Mouse (Mus musculus): Measurements from ENCODE around the gene Shb. TPM values are rescaled to one million over a fixed set of nuclear protein-coding genes. Genes with fewer than 3 reads are reported as not detected.

The Shb gene
- polyA plus RNA-seq, 1 experiment = 71.5 TPM

DNA sequence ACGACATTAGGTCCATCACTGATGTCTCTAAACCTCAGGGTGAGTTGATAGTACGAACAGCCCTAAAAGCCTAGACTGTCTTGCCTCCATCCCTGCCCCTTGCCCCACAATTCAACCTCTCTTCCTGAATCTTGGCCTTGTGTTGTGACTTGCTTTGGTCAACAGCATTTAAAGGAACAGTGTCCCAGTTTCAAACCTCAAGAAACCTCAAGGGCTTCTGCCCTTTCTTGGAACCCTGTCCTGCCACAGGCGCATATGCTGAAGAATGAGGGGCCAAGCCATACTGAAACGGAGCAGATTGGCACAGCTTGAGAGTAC is 9.7 kb downstream of the Shb start:
- Histone ChIP-seq H3K27ac (ENCODE audit: insufficient read depth, low read depth, low read length) (no peak overlapping the region), H3K4me3 (ENCODE audit: low read depth, low read length) (no peak overlapping the region), H3K27me3 (ENCODE audit: control insufficient read depth, insufficient read depth, low read length) (no peaks in the 10 kb centered on the region), H3K4me1 (ENCODE audit: control insufficient read depth, insufficient read depth, insufficient read length, low read length) (peaks cover 38% of the 10 kb centered on the region), H3K36me3 (ENCODE audit: control insufficient read depth, insufficient read depth, low read length) (0 out of 2 replicates have a peak, but pooled peaks cover 4% of the 10 kb centered on the region)
- WGBS = 84% methylated on average over 4 of the region's 4 CpGs
- no peak for TF ChIP-seq CTCF (IDR thresholded peaks at IDR 0.05; ENCODE audit: extremely low read depth, insufficient read length, insufficient replicate concordance, low read depth, low read length)
- no peak for TF ChIP-seq POLR2A (IDR thresholded peaks at IDR 0.05; ENCODE audit: low read depth, low read length)

DNA sequence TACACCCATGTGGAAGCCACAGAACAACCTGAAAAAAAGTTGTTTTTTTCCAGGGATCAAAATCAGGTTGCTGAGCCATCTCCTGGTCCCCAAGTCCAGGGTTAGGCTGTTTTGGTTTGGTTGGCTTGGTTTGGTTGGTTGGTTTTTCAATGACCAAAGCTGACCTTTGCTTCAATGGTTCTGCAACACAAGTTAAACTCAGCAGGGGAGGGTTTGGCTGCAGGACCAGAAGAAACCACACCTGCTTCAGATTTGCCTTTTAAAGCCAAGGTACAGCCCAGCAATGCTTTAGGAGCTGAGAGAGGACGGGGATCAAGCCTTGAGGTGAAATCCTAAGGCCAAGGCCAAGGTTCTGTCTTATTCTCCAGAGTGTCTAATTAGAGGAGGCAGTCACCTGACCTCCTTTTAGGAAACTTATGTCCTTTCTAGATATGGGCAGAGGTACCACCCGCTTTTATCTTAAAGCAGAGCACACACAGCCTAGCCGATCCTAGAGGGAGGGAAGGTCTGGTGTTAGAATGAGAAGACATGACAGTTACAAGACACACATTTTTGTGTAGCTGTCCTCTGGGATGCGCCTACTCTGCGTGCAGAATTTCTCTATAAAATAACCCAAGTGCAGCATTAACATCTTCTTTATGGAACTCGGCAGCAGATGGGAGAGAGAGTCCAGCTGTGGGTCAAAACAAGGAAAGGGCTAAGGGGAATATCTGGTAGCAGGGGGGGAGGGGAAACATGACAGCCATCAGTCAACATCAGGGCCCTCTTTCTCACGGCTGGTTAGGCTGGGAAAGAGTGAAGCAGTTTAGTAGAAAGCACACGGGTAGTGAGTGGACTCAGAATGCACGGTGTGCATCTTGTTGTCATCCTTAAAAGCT is 10.3 kb downstream of the Shb start:
- Histone ChIP-seq H3K36me3 (ENCODE audit: control insufficient read depth, insufficient read depth, low read length) (0 out of 2 replicates have a peak, but pooled peaks cover 4% of the 10 kb centered on the region), H3K4me1 (ENCODE audit: control insufficient read depth, insufficient read depth, insufficient read length, low read length) (peaks cover 40% of the 10 kb centered on the region), H3K4me3 (ENCODE audit: low read depth, low read length) (no peak overlapping the region), H3K27me3 (ENCODE audit: control insufficient read depth, insufficient read depth, low read length) (no peaks in the 10 kb centered on the region), H3K27ac (ENCODE audit: insufficient read depth, low read depth, low read length) (0 out of 2 replicates have a peak overlapping the region, but pooled peaks have one; percentile 20)
- WGBS = 65% methylated on average over 9 of the region's 9 CpGs
- TF ChIP-seq POLR2A (IDR thresholded peaks at IDR 0.05; ENCODE audit: low read depth, low read length) (no peak), CTCF (IDR thresholded peaks at IDR 0.05; ENCODE audit: extremely low read depth, insufficient read length, insufficient replicate concordance, low read depth, low read length) (no peak)

DNA sequence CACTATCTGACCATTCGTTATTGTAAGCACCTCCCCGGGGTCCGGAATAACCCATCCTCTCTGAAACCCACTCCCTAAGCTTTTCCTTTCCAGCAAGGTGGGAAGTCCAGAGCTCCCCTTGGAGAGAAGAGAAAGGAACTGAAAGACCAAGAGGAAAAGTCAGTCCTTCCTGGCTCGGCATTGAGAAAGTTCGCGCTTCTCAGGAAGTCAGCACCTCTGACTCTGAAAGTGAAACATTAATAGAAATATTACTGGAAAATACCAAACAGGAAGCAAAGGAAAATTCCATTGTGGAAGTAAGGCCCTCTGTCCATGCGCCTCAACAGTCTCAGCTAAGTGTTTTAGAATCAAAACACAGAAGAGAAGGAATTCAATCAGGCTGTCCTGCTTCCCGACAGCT is 11.9 kb downstream of the Shb start:
- 25% methylated on average over 8 of the region's 8 CpGs for whole genome bisulfite sequencing
- H3K4me3 ChIP-seq (ENCODE audit: low read depth, low read length) = no peak overlapping the region

DNA sequence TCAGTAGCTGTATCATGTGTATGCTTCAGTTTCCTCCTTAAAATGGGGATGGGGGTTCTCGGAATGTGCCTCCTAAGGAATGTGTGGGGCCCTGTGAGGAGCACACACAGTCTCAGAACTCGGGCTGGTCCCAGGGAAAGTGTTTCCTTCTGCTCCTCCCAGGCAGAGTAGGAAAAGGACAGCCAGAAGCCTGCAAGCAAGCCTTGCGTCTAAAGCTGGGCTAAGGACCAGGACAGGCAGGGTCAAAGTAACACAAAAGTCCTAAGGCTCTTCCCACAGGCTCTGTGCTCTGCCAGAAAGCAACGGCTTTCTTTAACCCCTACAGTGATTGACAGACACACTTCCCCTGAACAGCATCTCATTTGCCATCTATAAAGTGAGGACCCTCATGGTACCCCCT is 14.9 kb downstream of the Shb start:
- H3K4me3 ChIP-seq (ENCODE audit: low read depth, low read length) = no peak overlapping the region
- H3K27me3 ChIP-seq (ENCODE audit: control insufficient read depth, insufficient read depth, low read length) = no peaks in the 10 kb centered on the region
- peaks cover 45% of the 10 kb centered on the region for H3K4me1 ChIP-seq (ENCODE audit: control insufficient read depth, insufficient read depth, insufficient read length, low read length)
- no peak for TF ChIP-seq CTCF (IDR thresholded peaks at IDR 0.05; ENCODE audit: extremely low read depth, insufficient read length, insufficient replicate concordance, low read depth, low read length)
- WGBS = 32% methylated on average over 4 of the region's 4 CpGs
- H3K36me3 ChIP-seq (ENCODE audit: control insufficient read depth, insufficient read depth, low read length) = no peaks in the 10 kb centered on the region
- no peak overlapping the region for H3K27ac ChIP-seq (ENCODE audit: insufficient read depth, low read depth, low read length)

More for the DNA sequence above, 11.9 kb downstream of the Shb start:
- H3K36me3 ChIP-seq (ENCODE audit: control insufficient read depth, insufficient read depth, low read length) = 0 out of 2 replicates have a peak, but pooled peaks cover 4% of the 10 kb centered on the region
- H3K27ac ChIP-seq (ENCODE audit: insufficient read depth, low read depth, low read length) = peak overlapping the region; percentile 59
- TF ChIP-seq CTCF (IDR thresholded peaks at IDR 0.05; ENCODE audit: extremely low read depth, insufficient read length, insufficient replicate concordance, low read depth, low read length) (no peak), POLR2A (IDR thresholded peaks at IDR 0.05; ENCODE audit: low read depth, low read length) (no peak)
- no peaks in the 10 kb centered on the region for H3K27me3 ChIP-seq (ENCODE audit: control insufficient read depth, insufficient read depth, low read length)
- peaks cover 36% of the 10 kb centered on the region for H3K4me1 ChIP-seq (ENCODE audit: control insufficient read depth, insufficient read depth, insufficient read length, low read length)

DNA sequence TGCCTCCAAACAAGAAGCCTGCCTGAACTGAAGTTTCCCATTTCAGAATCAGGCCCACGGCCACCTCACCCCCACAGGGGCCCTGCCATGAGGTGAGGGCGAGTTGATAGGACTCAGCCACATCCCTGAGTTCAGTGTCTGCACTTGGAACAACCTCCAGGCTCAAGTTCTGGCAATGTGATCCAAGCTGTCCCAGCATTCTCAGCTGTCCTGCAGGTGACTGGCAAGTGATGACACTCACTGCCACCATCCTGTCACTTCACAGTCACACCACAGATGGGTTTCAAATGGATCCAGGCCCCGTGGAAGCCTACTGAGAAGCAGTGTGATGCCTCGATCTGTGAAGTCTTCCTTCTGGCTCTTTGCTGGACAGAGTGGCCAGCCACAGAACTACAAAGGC is 16.4 kb downstream of the Shb start:
- Histone ChIP-seq H3K27me3 (ENCODE audit: control insufficient read depth, insufficient read depth, low read length) (no peaks in the 10 kb centered on the region), H3K36me3 (ENCODE audit: control insufficient read depth, insufficient read depth, low read length) (no peaks in the 10 kb centered on the region), H3K4me3 (ENCODE audit: low read depth, low read length) (no peak overlapping the region), H3K4me1 (ENCODE audit: control insufficient read depth, insufficient read depth, insufficient read length, low read length) (peaks cover 34% of the 10 kb centered on the region), H3K27ac (ENCODE audit: insufficient read depth, low read depth, low read length) (no peak overlapping the region)
- 84% methylated on average over 4 of the region's 4 CpGs for WGBS
- TF ChIP-seq POLR2A (IDR thresholded peaks at IDR 0.05; ENCODE audit: low read depth, low read length) (no peak), CTCF (IDR thresholded peaks at IDR 0.05; ENCODE audit: extremely low read depth, insufficient read length, insufficient replicate concordance, low read depth, low read length) (no peak)

DNA sequence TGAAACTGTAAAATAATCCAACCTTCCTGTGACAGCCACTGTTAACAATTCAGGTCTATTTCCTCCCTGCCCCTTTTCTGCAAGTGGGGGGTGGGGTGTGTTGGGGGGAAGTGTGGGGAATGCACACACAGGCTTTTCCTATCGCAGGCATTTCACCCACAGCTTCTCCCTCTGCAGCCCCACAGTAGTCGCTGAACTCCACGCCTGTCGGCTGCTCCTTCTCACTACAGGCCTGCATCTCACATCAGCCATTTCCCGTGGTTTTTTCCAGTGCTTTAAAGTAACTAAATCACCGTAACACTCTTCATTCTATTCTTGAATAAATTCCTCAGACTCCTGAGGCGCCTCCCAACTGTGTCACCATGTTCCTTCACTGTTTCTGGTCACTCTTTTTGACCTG is 17.9 kb downstream of the Shb start:
- H3K4me3 ChIP-seq (ENCODE audit: low read depth, low read length) = no peak overlapping the region
- H3K27me3 ChIP-seq (ENCODE audit: control insufficient read depth, insufficient read depth, low read length) = no peaks in the 10 kb centered on the region
- 66% methylated on average over 7 of the region's 7 CpGs for WGBS
- H3K27ac ChIP-seq (ENCODE audit: insufficient read depth, low read depth, low read length) = no peak overlapping the region
- H3K4me1 ChIP-seq (ENCODE audit: control insufficient read depth, insufficient read depth, insufficient read length, low read length) = peaks cover 38% of the 10 kb centered on the region
- no peaks in the 10 kb centered on the region for H3K36me3 ChIP-seq (ENCODE audit: control insufficient read depth, insufficient read depth, low read length)
- TF ChIP-seq POLR2A (IDR thresholded peaks at IDR 0.05; ENCODE audit: low read depth, low read length) (no peak), CTCF (IDR thresholded peaks at IDR 0.05; ENCODE audit: extremely low read depth, insufficient read length, insufficient replicate concordance, low read depth, low read length) (no peak)

- TF ChIP-seq CTCF (IDR thresholded peaks at IDR 0.05; ENCODE audit: extremely low read depth, insufficient read length, insufficient replicate concordance, low read depth, low read length) = no peak
- no peak for TF ChIP-seq POLR2A (IDR thresholded peaks at IDR 0.05; ENCODE audit: low read depth, low read length)
- Histone ChIP-seq H3K4me3 (ENCODE audit: low read depth, low read length) (no peak overlapping the region), H3K27me3 (ENCODE audit: control insufficient read depth, insufficient read depth, low read length) (no peaks in the 10 kb centered on the region), H3K4me1 (ENCODE audit: control insufficient read depth, insufficient read depth, insufficient read length, low read length) (peaks cover 43% of the 10 kb centered on the region), H3K27ac (ENCODE audit: insufficient read depth, low read depth, low read length) (peak overlapping the region; percentile 50), H3K36me3 (ENCODE audit: control insufficient read depth, insufficient read depth, low read length) (no peaks in the 10 kb centered on the region)
- WGBS = 3% methylated on average over 10 of the region's 10 CpGs
These were observed 18.4 kb downstream of the Shb start for GRCm38 (mm10) chr4:45513791-45514293.

All from small intestine, adult 2 months (tissue).